Mouse (Mus musculus) small intestine, adult 2 months (tissue): ENCODE measurements around the gene Smim11.

Experiments
- CTCF ChIP-seq: fragments of 200-500 bp; IDR thresholded peaks from 2 replicates; pipeline ENCODE4 v1.5.1; 2012; ENCODE audit warnings: low read depth, mild to moderate bottlenecking, control low read depth, inconsistent platforms, low read length, moderate library complexity, mixed read lengths; ENCODE audit not compliant: insufficient replicate concordance, insufficient read length; ENCODE audit errors: extremely low read depth
- POLR2A ChIP-seq: fragments of 200-500 bp; IDR thresholded peaks from 2 replicates; pipeline ENCODE4 v1.6.1; 2012; ENCODE audit warnings: low read depth, mild to moderate bottlenecking, control low read depth, inconsistent platforms, low read length, moderate library complexity

- TF ChIP-seq POLR2A (no peak), CTCF (no peak)
Measured at GRCm38 (mm10) chr16:92327911-92328310, 26.8 kb downstream of the Smim11 start.
